Mouse (Mus musculus): ENCODE measurements around the gene Cldn15. TPM values are rescaled to one million over a fixed set of nuclear protein-coding genes. Genes with fewer than 3 reads are reported as not detected.
A peak's percentile ranks its signal among the peaks of the same experiment; 100 is the strongest.

The Cldn15 gene
- polyA plus RNA-seq, 1 experiment, result 5.1 TPM

DNA sequence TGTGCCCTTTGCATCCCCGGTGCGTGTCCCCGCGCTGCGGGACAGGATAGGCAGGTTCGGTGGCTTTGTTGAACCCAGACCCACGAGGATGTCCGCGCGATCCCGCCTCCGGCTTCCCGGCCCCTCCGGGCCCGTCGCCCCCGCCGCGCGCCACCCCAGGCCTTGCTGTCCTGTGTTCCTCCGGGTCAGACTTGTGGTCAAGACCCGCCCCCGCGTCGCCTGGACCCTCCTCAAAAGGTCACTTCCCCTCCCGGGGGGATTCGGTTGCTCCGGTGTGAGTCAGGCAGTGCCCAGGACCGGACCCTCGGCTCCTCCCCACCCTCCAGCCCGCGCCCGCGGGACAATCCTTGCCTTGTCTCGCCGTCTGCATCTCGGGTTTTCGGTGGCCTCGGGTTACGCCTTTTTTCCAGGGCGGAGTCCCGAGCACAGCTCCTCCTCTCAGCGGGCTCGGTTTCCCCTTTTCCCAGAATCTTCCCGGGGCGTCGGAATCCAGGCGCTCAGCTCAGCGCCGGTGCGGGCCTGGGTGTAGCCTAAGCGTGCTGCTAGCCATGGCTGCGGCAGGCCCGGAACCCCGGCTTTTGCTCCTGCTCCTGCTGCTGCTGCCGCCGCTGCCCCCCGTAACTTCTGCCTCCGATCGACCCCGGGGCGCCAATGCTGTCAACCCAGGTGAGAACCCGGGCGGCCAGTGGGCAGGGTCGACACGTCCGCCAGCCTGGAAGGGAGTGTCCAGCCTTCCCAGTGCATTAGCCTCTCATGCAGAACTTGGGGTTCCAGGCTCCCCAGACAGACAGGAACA lies 20.9 kb downstream of the Cldn15 start:
- Histone ChIP-seq H3K79me3 (ENCODE audit: low read depth) (peaks cover 6% of the 10 kb centered on the region), H3K27me3 (ENCODE audit: control insufficient read depth, insufficient read depth, insufficient read length) (no peaks in the 10 kb centered on the region), H3K36me3 (ENCODE audit: control insufficient read depth, insufficient read depth) (peaks cover 37% of the 10 kb centered on the region), H3K4me3 (ENCODE audit: insufficient read depth, poor library complexity, severe bottlenecking) (peak overlapping the region; percentile 87), H3K79me2 (ENCODE audit: control insufficient read depth, insufficient read depth) (peaks cover 34% of the 10 kb centered on the region), H3ac (ENCODE audit: control insufficient read depth, insufficient read length, low read depth) (peak overlapping the region; percentile 89)
- TF ChIP-seq CTCF (IDR thresholded peaks at IDR 0.05; ENCODE audit: control insufficient read depth, insufficient read depth, insufficient read length) (no peak), MYOG (IDR thresholded peaks at IDR 0.05; ENCODE audit: control insufficient read depth, extremely low read depth, insufficient read length) (no peak), CEBPB (IDR thresholded peaks at IDR 0.05; ENCODE audit: low read depth) (no peak), FOSL1 (IDR thresholded peaks at IDR 0.05; ENCODE audit: insufficient read depth, low read length, poor library complexity, severe bottlenecking) (no peak), MAX (IDR thresholded peaks at IDR 0.05) (no peak), USF1 (IDR thresholded peaks at IDR 0.05; ENCODE audit: low read depth) (no peak), MYOD1 (IDR thresholded peaks at IDR 0.05; ENCODE audit: control insufficient read depth, insufficient read length, low read depth) (no peak)

DNA sequence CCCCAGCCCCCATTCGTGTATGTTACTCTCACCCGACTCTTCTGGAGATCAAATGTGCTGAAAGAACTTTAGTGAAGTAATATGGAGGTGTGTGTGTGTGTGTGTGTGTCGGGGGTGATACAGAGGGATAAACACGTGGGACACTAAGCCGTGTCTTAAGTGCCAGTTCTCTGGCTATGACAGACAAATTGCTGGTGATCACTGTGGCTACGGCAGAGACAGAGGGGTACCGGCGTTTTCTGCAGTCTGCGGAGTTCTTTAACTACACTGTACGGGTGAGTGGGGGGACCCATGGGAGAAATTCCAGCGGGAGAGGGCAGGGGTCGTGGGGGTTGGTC lies 21.5 kb downstream of the Cldn15 start, which contains the start of gene Znhit1:
Gene Znhit1 (minus strand): TSS at position 88 of the 338 bp plus-strand sequence.
- H3K79me3 ChIP-seq (ENCODE audit: low read depth), result peaks cover 6% of the 10 kb centered on the region

GRCm38 (mm10) chr5:136988420-136988819 lies 22.0 kb downstream of the Cldn15 start:
- peaks cover 34% of the 10 kb centered on the region for H3K79me2 ChIP-seq (ENCODE audit: control insufficient read depth, insufficient read depth)
- H3K79me3 ChIP-seq (ENCODE audit: low read depth), result peaks cover 6% of the 10 kb centered on the region
- peak overlapping the region; percentile 87 for H3K4me3 ChIP-seq (ENCODE audit: insufficient read depth, poor library complexity, severe bottlenecking)
- peaks cover 45% of the 10 kb centered on the region for H3K36me3 ChIP-seq (ENCODE audit: control insufficient read depth, insufficient read depth)
- peak overlapping the region; percentile 89 for H3ac ChIP-seq (ENCODE audit: control insufficient read depth, insufficient read length, low read depth)
- TF ChIP-seq MYOG (IDR thresholded peaks at IDR 0.05; ENCODE audit: control insufficient read depth, extremely low read depth, insufficient read length), result no peak
- no peaks in the 10 kb centered on the region for H3K27me3 ChIP-seq (ENCODE audit: control insufficient read depth, insufficient read depth, insufficient read length)

More for the DNA sequence above, 21.5 kb downstream of the Cldn15 start, which contains the start of gene Znhit1:
- Histone ChIP-seq H3K36me3 (ENCODE audit: control insufficient read depth, insufficient read depth) (peaks cover 43% of the 10 kb centered on the region), H3K4me3 (ENCODE audit: insufficient read depth, poor library complexity, severe bottlenecking) (peak within 1 kb of the TSS; percentile 87), H3K79me2 (ENCODE audit: control insufficient read depth, insufficient read depth) (peaks cover 34% of the 10 kb centered on the region), H3ac (ENCODE audit: control insufficient read depth, insufficient read length, low read depth) (peak within 1 kb of the TSS; percentile 89), H3K27me3 (ENCODE audit: control insufficient read depth, insufficient read depth, insufficient read length) (no peaks in the 10 kb centered on the region)
- no peak for TF ChIP-seq MYOD1 (IDR thresholded peaks at IDR 0.05; ENCODE audit: control insufficient read depth, insufficient read length, low read depth)
- TF ChIP-seq FOSL1 (IDR thresholded peaks at IDR 0.05; ENCODE audit: insufficient read depth, low read length, poor library complexity, severe bottlenecking), result no peak
- no peak for TF ChIP-seq CEBPB (IDR thresholded peaks at IDR 0.05; ENCODE audit: low read depth)
- TF ChIP-seq USF1 (IDR thresholded peaks at IDR 0.05; ENCODE audit: low read depth), result no peak
- TF ChIP-seq MYOG (IDR thresholded peaks at IDR 0.05; ENCODE audit: control insufficient read depth, extremely low read depth, insufficient read length), result no peak
- TF ChIP-seq MAX (IDR thresholded peaks at IDR 0.05), result no peak
- TF ChIP-seq CTCF (IDR thresholded peaks at IDR 0.05; ENCODE audit: control insufficient read depth, insufficient read depth, insufficient read length), result no peak

DNA sequence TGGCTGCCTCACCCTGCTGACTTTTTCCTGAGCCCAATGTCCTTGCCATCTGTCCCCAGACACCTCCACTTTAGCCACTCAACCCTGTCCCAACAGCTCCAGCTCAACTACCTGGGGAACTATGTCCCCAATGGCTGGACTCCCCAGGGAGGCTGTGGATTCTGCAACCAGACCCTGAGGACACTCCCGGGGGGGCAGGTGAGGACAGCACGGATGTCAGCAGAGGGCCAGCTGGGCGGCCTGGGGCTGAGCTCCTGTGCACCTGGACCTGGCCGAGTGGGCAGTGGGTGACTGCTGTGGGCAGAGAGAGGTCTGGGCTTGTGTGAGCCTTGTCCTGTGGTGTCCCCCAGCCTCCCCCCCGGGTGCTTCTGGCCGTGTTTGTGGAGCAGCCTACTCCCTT lies 23.4 kb downstream of the Cldn15 start:
- H3K79me3 ChIP-seq (ENCODE audit: low read depth), result peaks cover 6% of the 10 kb centered on the region
- peaks cover 34% of the 10 kb centered on the region for H3K79me2 ChIP-seq (ENCODE audit: control insufficient read depth, insufficient read depth)
- peaks cover 49% of the 10 kb centered on the region for H3K36me3 ChIP-seq (ENCODE audit: control insufficient read depth, insufficient read depth)
- H3K27me3 ChIP-seq (ENCODE audit: control insufficient read depth, insufficient read depth, insufficient read length), result no peaks in the 10 kb centered on the region
- no peak for TF ChIP-seq USF1 (IDR thresholded peaks at IDR 0.05; ENCODE audit: low read depth)
- TF ChIP-seq CTCF (IDR thresholded peaks at IDR 0.05; ENCODE audit: control insufficient read depth, insufficient read depth, insufficient read length), result no peak
- no peak for TF ChIP-seq MYOG (IDR thresholded peaks at IDR 0.05; ENCODE audit: control insufficient read depth, extremely low read depth, insufficient read length)
- TF ChIP-seq MYOD1 (IDR thresholded peaks at IDR 0.05; ENCODE audit: control insufficient read depth, insufficient read length, low read depth), result no peak
- no peak for TF ChIP-seq MAX (IDR thresholded peaks at IDR 0.05)
- TF ChIP-seq FOSL1 (IDR thresholded peaks at IDR 0.05; ENCODE audit: insufficient read depth, low read length, poor library complexity, severe bottlenecking), result no peak
- TF ChIP-seq CEBPB (IDR thresholded peaks at IDR 0.05; ENCODE audit: low read depth), result no peak
- no peak overlapping the region for H3ac ChIP-seq (ENCODE audit: control insufficient read depth, insufficient read length, low read depth)
- no peak overlapping the region for H3K4me3 ChIP-seq (ENCODE audit: insufficient read depth, poor library complexity, severe bottlenecking)

GRCm38 (mm10) chr5:136999449-136999848 lies 33.0 kb downstream of the Cldn15 start:
- TF ChIP-seq CTCF (IDR thresholded peaks at IDR 0.05; ENCODE audit: control insufficient read depth, insufficient read depth, insufficient read length), result no peak
- Histone ChIP-seq H3ac (ENCODE audit: control insufficient read depth, insufficient read length, low read depth) (no peak overlapping the region), H3K4me3 (ENCODE audit: insufficient read depth, poor library complexity, severe bottlenecking) (no peak overlapping the region), H3K79me2 (ENCODE audit: control insufficient read depth, insufficient read depth) (no peaks in the 10 kb centered on the region), H3K79me3 (ENCODE audit: low read depth) (no peaks in the 10 kb centered on the region), H3K27me3 (ENCODE audit: control insufficient read depth, insufficient read depth, insufficient read length) (no peaks in the 10 kb centered on the region), H3K36me3 (ENCODE audit: control insufficient read depth, insufficient read depth) (peaks cover 8% of the 10 kb centered on the region)

DNA sequence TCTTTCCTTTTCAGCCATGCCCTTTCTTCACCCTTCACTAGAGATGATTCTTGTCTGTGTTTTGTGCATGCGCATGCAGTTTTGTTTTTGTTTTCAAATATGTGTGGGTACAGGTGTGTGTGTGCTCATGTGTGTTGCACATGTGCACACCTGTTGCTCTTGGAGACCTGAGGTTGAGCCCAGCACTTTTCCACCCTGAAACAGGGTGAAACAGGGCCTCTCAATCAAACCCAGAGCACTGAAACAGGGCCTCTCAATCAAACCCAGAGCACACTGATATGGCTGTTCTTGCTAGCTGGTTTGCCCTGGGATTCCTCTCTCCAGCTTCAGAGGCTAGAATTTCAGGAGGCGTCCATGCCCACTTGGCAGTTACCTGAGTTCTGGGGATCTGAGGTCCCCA lies 34.2 kb downstream of the Cldn15 start:
- no peaks in the 10 kb centered on the region for H3K36me3 ChIP-seq (ENCODE audit: control insufficient read depth, insufficient read depth)
- H3K4me3 ChIP-seq (ENCODE audit: insufficient read depth, poor library complexity, severe bottlenecking), result no peak overlapping the region
- H3K79me3 ChIP-seq (ENCODE audit: low read depth), result no peaks in the 10 kb centered on the region

More for the DNA sequence above, 34.2 kb downstream of the Cldn15 start:
- H3ac ChIP-seq (ENCODE audit: control insufficient read depth, insufficient read length, low read depth), result no peak overlapping the region
- H3K79me2 ChIP-seq (ENCODE audit: control insufficient read depth, insufficient read depth), result no peaks in the 10 kb centered on the region
- H3K27me3 ChIP-seq (ENCODE audit: control insufficient read depth, insufficient read depth, insufficient read length), result no peaks in the 10 kb centered on the region
- no peak for TF ChIP-seq CEBPB (IDR thresholded peaks at IDR 0.05; ENCODE audit: low read depth)
- TF ChIP-seq CTCF (IDR thresholded peaks at IDR 0.05; ENCODE audit: control insufficient read depth, insufficient read depth, insufficient read length), result no peak
- no peak for TF ChIP-seq MAX (IDR thresholded peaks at IDR 0.05)
- no peak for TF ChIP-seq MYOG (IDR thresholded peaks at IDR 0.05; ENCODE audit: control insufficient read depth, extremely low read depth, insufficient read length)
- no peak for TF ChIP-seq USF1 (IDR thresholded peaks at IDR 0.05; ENCODE audit: low read depth)
- no peak for TF ChIP-seq MYOD1 (IDR thresholded peaks at IDR 0.05; ENCODE audit: control insufficient read depth, insufficient read length, low read depth)
- no peak for TF ChIP-seq FOSL1 (IDR thresholded peaks at IDR 0.05; ENCODE audit: insufficient read depth, low read length, poor library complexity, severe bottlenecking)

Data from C2C12 (cell line).